ENCODE assay signal across 1 mouse cellular context in the genomic region with DNA sequence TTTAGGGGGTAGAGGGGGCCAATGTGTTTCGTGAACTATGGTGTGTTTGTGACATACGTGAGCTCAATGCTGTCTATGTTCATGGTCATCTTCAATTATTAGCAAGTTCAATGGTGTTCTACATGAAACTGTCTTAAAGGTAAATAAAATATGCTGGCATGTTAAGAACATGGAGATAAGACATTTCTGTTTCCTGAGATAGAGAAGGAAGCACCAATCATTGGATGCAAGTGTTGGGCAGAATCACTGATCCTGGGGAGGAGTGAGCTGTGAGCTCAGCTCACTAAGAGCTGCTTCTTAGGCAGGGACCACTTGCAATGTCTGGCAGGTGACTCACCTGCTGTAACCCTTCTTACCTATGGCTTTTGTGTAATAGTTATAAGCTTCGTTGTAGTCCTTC.
A peak's percentile ranks its signal among the peaks of the same experiment; 100 is the strongest.
TF ChIP-seq lines count a peak whose summit lies in the region.

No protein-coding gene starts in this region.

TF ChIP-seq in MEL, 35 proteins besides CTCF, POLR2A, EP300 and RAD21 (continued from another document):
- TF ChIP-seq TCF12 (IDR thresholded peaks at IDR 0.05; ENCODE audit: low read depth, low read length) (peak; percentile 49; the same call in 1 of the 2 replicates), MXI1 (IDR thresholded peaks at IDR 0.05; ENCODE audit: low read depth, low read length) (no peak), USF2 (IDR thresholded peaks at IDR 0.05; ENCODE audit: borderline replicate concordance in 1 of 2, insufficient read depth in 1 of 2, low read depth in 1 of 2, low read length in 2 of 2) (no peak), MAX (IDR thresholded peaks at IDR 0.05; ENCODE audit: low read length) (no peak), GABPA (IDR thresholded peaks at IDR 0.05; ENCODE audit: low read depth, low read length) (no peak), MEF2A (IDR thresholded peaks at IDR 0.05; ENCODE audit: extremely low read depth, insufficient replicate concordance, low read depth, low read length, poor library complexity, severe bottlenecking) (no peak), USF1 (IDR thresholded peaks at IDR 0.05; ENCODE audit: low read depth, low read length) (no peak), GATA1 (IDR thresholded peaks at IDR 0.05; ENCODE audit: low read depth, low read length) (peak; percentile 52; the same call in 1 of the 2 replicates), E2F4 (IDR thresholded peaks at IDR 0.05; ENCODE audit: borderline replicate concordance, low read depth, low read length) (no peak)
